Mouse (Mus musculus): ENCODE measurements around the gene Col17a1. TPM values are rescaled to one million over a fixed set of nuclear protein-coding genes. Genes with fewer than 3 reads are reported as not detected.

The Col17a1 gene
- polyA plus RNA-seq, 1 experiment from 2014 or later, result 8.5 TPM

Other genes with a start within 250 kb of the Col17a1 start
- gene Sh3pxd2a, start 227.7 kb downstream of the Col17a1 start, polyA plus RNA-seq (2016; fragmentation: Nextera tagmentation; extraction: Ambion mirVana), result 8.2 and 8.4 TPM in 2 replicates
- 58.5 and 59.1 TPM in 2 replicates for gene Stn1, start 154.6 kb downstream of the Col17a1 start, polyA plus RNA-seq (2016; fragmentation: Nextera tagmentation; extraction: Ambion mirVana)
- gene Slk, start 112.4 kb downstream of the Col17a1 start, polyA plus RNA-seq (2016; fragmentation: Nextera tagmentation; extraction: Ambion mirVana), result 10.7 and 11.6 TPM in 2 replicates
- 281 and 297 TPM in 2 replicates for gene Sfr1, start 39.6 kb upstream of the Col17a1 start, polyA plus RNA-seq (2016; fragmentation: Nextera tagmentation; extraction: Ambion mirVana)
- gene Gsto1, start 162.9 kb upstream of the Col17a1 start, polyA plus RNA-seq (2016; fragmentation: Nextera tagmentation; extraction: Ambion mirVana), result 156 and 158 TPM in 2 replicates
- gene Gsto2, start 173.4 kb upstream of the Col17a1 start, polyA plus RNA-seq (2016; fragmentation: Nextera tagmentation; extraction: Ambion mirVana), result 1.6 and 2.2 TPM in 2 replicates
- 0.19 and 0.29 TPM in 2 replicates for gene Cfap43, start 227.2 kb upstream of the Col17a1 start, polyA plus RNA-seq (2016; fragmentation: Nextera tagmentation; extraction: Ambion mirVana)
- 18.5 and 20.0 TPM in 2 replicates for gene Itprip, start 227.2 kb upstream of the Col17a1 start, polyA plus RNA-seq (2016; fragmentation: Nextera tagmentation; extraction: Ambion mirVana)
- 0.15 TPM in 1 of 2 replicates, not detected in the other for gene Cfap58, start 245.6 kb upstream of the Col17a1 start, polyA plus RNA-seq (2016; fragmentation: Nextera tagmentation; extraction: Ambion mirVana)